Mouse (Mus musculus) E14TG2a.4 (cell line): ENCODE measurements around the gene Rpusd3.

Experiments used
- H3K27me3 ChIP-seq: 2 replicates; pipeline ENCODE4 v1.6.1; 2014; ENCODE audit warnings: low read length, control low read depth; ENCODE audit not compliant: insufficient read depth
- H3K36me3 ChIP-seq: 2 replicates; pipeline ENCODE4 v1.6.1; 2014; ENCODE audit warnings: low read length, control low read depth; ENCODE audit not compliant: insufficient read depth
- H3K4me1 ChIP-seq: replicated peaks from 2 replicates; pipeline ENCODE4 v1.6.1; 2014; ENCODE audit warnings: low read depth, low read length, control low read depth
- H3K4me3 ChIP-seq: replicated peaks from 2 replicates; pipeline ENCODE4 v1.5.1; 2014; ENCODE audit warnings: mild to moderate bottlenecking, low read length
- H3K9me3 ChIP-seq: 2 replicates; pipeline ENCODE4 v1.6.1; 2014; ENCODE audit warnings: low read length, control low read depth
- CTCF ChIP-seq: conservative IDR thresholded peaks from 2 replicates; pipeline ENCODE4 v1.5.1; 2014; ENCODE audit warnings: low read length
- NANOG ChIP-seq: IDR thresholded peaks from 2 replicates; pipeline ENCODE4 v1.6.1; 2014; ENCODE audit warnings: borderline replicate concordance, low read length, mixed read lengths
- POU5F1 ChIP-seq: IDR thresholded peaks from 2 replicates; pipeline ENCODE4 v1.6.1; 2014; ENCODE audit warnings: low read length, borderline replicate concordance

The Rpusd3 gene

GRCm38 (mm10) chr6:113419199-113419587 is at the start of gene Rpusd3:
Gene Rpusd3, minus strand, starts transcription at chr6:113419340.
- TF ChIP-seq NANOG (no peak), POU5F1 (no peak), CTCF (no peak)
- H3K9me3 ChIP-seq, result no peaks in the 10 kb centered on the region
- H3K4me3 ChIP-seq, result peak within 1 kb of the TSS; percentile 84
- H3K27me3 ChIP-seq, result no peaks in the 10 kb centered on the region
- H3K36me3 ChIP-seq, result peaks cover 35% of the 10 kb centered on the region
- peaks cover 45% of the 10 kb centered on the region for H3K4me1 ChIP-seq

GRCm38 (mm10) chr6:113468512-113468911 is 49.4 kb upstream of the Rpusd3 start:
- H3K4me1 ChIP-seq, result peaks cover 52% of the 10 kb centered on the region

GRCm38 (mm10) chr6:113465602-113466001 is 46.5 kb upstream of the Rpusd3 start:
- no peaks in the 10 kb centered on the region for H3K36me3 ChIP-seq
- peaks cover 55% of the 10 kb centered on the region for H3K27me3 ChIP-seq
- H3K4me3 ChIP-seq, result no peak overlapping the region
- TF ChIP-seq NANOG (no peak), CTCF (no peak), POU5F1 (no peak)
- peaks cover 29% of the 10 kb centered on the region for H3K4me1 ChIP-seq
- H3K9me3 ChIP-seq, result no peaks in the 10 kb centered on the region

More at GRCm38 (mm10) chr6:113468512-113468911, 49.4 kb upstream of the Rpusd3 start:
- Histone ChIP-seq H3K4me3 (no peak overlapping the region; the same call in 1 of the 2 replicates), H3K27me3 (peaks cover 67% of the 10 kb centered on the region), H3K9me3 (no peaks in the 10 kb centered on the region), H3K36me3 (no peaks in the 10 kb centered on the region)
- TF ChIP-seq CTCF (no peak), POU5F1 (no peak), NANOG (no peak)

GRCm38 (mm10) chr6:113464040-113464439 is 44.9 kb upstream of the Rpusd3 start:
- peaks cover 44% of the 10 kb centered on the region for H3K27me3 ChIP-seq
- no peaks in the 10 kb centered on the region for H3K9me3 ChIP-seq
- no peak for TF ChIP-seq NANOG
- H3K4me3 ChIP-seq, result no peak overlapping the region
- H3K36me3 ChIP-seq, result no peaks in the 10 kb centered on the region
- H3K4me1 ChIP-seq, result peaks cover 17% of the 10 kb centered on the region

- Histone ChIP-seq H3K9me3 (no peaks in the 10 kb centered on the region), H3K27me3 (peaks cover 29% of the 10 kb centered on the region), H3K4me1 (peaks cover 20% of the 10 kb centered on the region), H3K4me3 (peak overlapping the region; percentile 45), H3K36me3 (no peaks in the 10 kb centered on the region)
- TF ChIP-seq CTCF (no peak), NANOG (no peak), POU5F1 (no peak)
Measured at GRCm38 (mm10) chr6:113458635-113459034, 39.5 kb upstream of the Rpusd3 start.

GRCm38 (mm10) chr6:113457952-113458534 is 38.9 kb upstream of the Rpusd3 start, which contains the start of gene Il17re:
Gene Il17re, plus strand, starts transcription at chr6:113458484.
- peaks cover 28% of the 10 kb centered on the region for H3K27me3 ChIP-seq
- H3K4me1 ChIP-seq, result peaks cover 20% of the 10 kb centered on the region
- H3K4me3 ChIP-seq, result peak within 1 kb of the TSS; percentile 45
- TF ChIP-seq POU5F1 (no peak), CTCF (no peak), NANOG (no peak)
- no peaks in the 10 kb centered on the region for H3K9me3 ChIP-seq
- H3K36me3 ChIP-seq, result no peaks in the 10 kb centered on the region

GRCm38 (mm10) chr6:113455007-113455406 is 35.9 kb upstream of the Rpusd3 start:
- TF ChIP-seq NANOG (no peak), CTCF (no peak), POU5F1 (no peak)
- H3K4me3 ChIP-seq, result no peak overlapping the region
- peaks cover 28% of the 10 kb centered on the region for H3K27me3 ChIP-seq
- H3K9me3 ChIP-seq, result no peaks in the 10 kb centered on the region
- peaks cover 20% of the 10 kb centered on the region for H3K4me1 ChIP-seq
- no peaks in the 10 kb centered on the region for H3K36me3 ChIP-seq

GRCm38 (mm10) chr6:113451839-113452238 is 32.7 kb upstream of the Rpusd3 start:
- Histone ChIP-seq H3K27me3 (peaks cover 12% of the 10 kb centered on the region; the same call in 1 of the 2 replicates), H3K4me3 (no peak overlapping the region), H3K36me3 (peaks cover 24% of the 10 kb centered on the region), H3K4me1 (peaks cover 11% of the 10 kb centered on the region; the same call in 1 of the 2 replicates), H3K9me3 (no peaks in the 10 kb centered on the region)
- TF ChIP-seq CTCF, result no peak
- TF ChIP-seq POU5F1, result no peak
- TF ChIP-seq NANOG, result no peak

- Histone ChIP-seq H3K4me3 (no peak overlapping the region), H3K36me3 (peaks cover 48% of the 10 kb centered on the region), H3K27me3 (peaks cover 5% of the 10 kb centered on the region; the same call in 1 of the 2 replicates), H3K4me1 (peaks cover 38% of the 10 kb centered on the region), H3K9me3 (no peaks in the 10 kb centered on the region)
- TF ChIP-seq NANOG (no peak), CTCF (no peak), POU5F1 (no peak)
Measured at GRCm38 (mm10) chr6:113447639-113448038, 28.5 kb upstream of the Rpusd3 start.
